Mouse (Mus musculus) heart, adult 11 months (tissue): ENCODE measurements around the gene Cacna1c.

Source experiments
- DNase-seq: peaks from one replicate; pipeline ENCODE4 v3.0.0; 2022

The Cacna1c gene

GRCm38 (mm10) chr6:119137768-119138167 lies 58.5 kb downstream of the Cacna1c start:
- DNase-seq = no peak

- DNase-seq = peak; percentile 46
These were observed 63.4 kb downstream of the Cacna1c start for GRCm38 (mm10) chr6:119132863-119133262.

GRCm38 (mm10) chr6:119132111-119132735 lies 64.0 kb downstream of the Cacna1c start:
- DNase-seq = peak; percentile 91

- peak; percentile 87 for DNase-seq
These were observed 66.6 kb downstream of the Cacna1c start for GRCm38 (mm10) chr6:119129664-119130063.

- peak; percentile 65 for DNase-seq
These were observed 67.7 kb downstream of the Cacna1c start for GRCm38 (mm10) chr6:119128521-119128920.

- DNase-seq = peak; percentile 79
These were observed 68.1 kb downstream of the Cacna1c start for GRCm38 (mm10) chr6:119128076-119128475.

- peak; percentile 59 for DNase-seq
These were observed 69.2 kb downstream of the Cacna1c start for GRCm38 (mm10) chr6:119126991-119127390.

GRCm38 (mm10) chr6:119118371-119118770 lies 77.8 kb downstream of the Cacna1c start:
- DNase-seq = no peak

- DNase-seq = no peak
These were observed 79.9 kb downstream of the Cacna1c start for GRCm38 (mm10) chr6:119116290-119116689.

GRCm38 (mm10) chr6:119113362-119113761 lies 82.9 kb downstream of the Cacna1c start:
- DNase-seq = peak; percentile 88

- peak; percentile 82 for DNase-seq
These were observed 85.8 kb downstream of the Cacna1c start for GRCm38 (mm10) chr6:119110369-119110768.

- peak; percentile 96 for DNase-seq
These were observed 87.5 kb downstream of the Cacna1c start for GRCm38 (mm10) chr6:119108466-119109394.

GRCm38 (mm10) chr6:119107856-119108465 lies 88.3 kb downstream of the Cacna1c start:
- DNase-seq = peak; percentile 84

- DNase-seq = peak; percentile 92
These were observed 88.9 kb downstream of the Cacna1c start for GRCm38 (mm10) chr6:119107140-119107855.

GRCm38 (mm10) chr6:119106726-119107125 lies 89.5 kb downstream of the Cacna1c start:
- DNase-seq = no peak

- DNase-seq = peak; percentile 82
These were observed 90.3 kb downstream of the Cacna1c start for GRCm38 (mm10) chr6:119105651-119106595.

GRCm38 (mm10) chr6:119104246-119104645 lies 92.0 kb downstream of the Cacna1c start:
- DNase-seq = peak; percentile 94

GRCm38 (mm10) chr6:119102936-119103335 lies 93.3 kb downstream of the Cacna1c start:
- peak; percentile 86 for DNase-seq

GRCm38 (mm10) chr6:119099333-119099732 lies 96.9 kb downstream of the Cacna1c start:
- DNase-seq = no peak

GRCm38 (mm10) chr6:119096481-119096880 lies 99.7 kb downstream of the Cacna1c start:
- no peak for DNase-seq

- no peak for DNase-seq
These were observed 101.1 kb downstream of the Cacna1c start for GRCm38 (mm10) chr6:119095081-119095480.

GRCm38 (mm10) chr6:119089173-119089572 lies 107.0 kb downstream of the Cacna1c start:
- DNase-seq = peak; percentile 95
